Mouse (Mus musculus): Measurements from ENCODE around the gene Psma3.

The Psma3 gene

GRCm38 (mm10) chr12:70974441-70975266 lies at the start of gene Psma3:
TSS of gene Psma3 (plus strand) at chr12:70974621.
- DNase-seq (ENCODE audit: low read depth): peak; percentile 83

GRCm38 (mm10) chr12:70929781-70930180 lies 44.6 kb upstream of the Psma3 start:
- DNase-seq (ENCODE audit: low read depth): no peak

- DNase-seq (ENCODE audit: low read depth): no peak
Measured at GRCm38 (mm10) chr12:70937150-70937549, 37.3 kb upstream of the Psma3 start.

DNA sequence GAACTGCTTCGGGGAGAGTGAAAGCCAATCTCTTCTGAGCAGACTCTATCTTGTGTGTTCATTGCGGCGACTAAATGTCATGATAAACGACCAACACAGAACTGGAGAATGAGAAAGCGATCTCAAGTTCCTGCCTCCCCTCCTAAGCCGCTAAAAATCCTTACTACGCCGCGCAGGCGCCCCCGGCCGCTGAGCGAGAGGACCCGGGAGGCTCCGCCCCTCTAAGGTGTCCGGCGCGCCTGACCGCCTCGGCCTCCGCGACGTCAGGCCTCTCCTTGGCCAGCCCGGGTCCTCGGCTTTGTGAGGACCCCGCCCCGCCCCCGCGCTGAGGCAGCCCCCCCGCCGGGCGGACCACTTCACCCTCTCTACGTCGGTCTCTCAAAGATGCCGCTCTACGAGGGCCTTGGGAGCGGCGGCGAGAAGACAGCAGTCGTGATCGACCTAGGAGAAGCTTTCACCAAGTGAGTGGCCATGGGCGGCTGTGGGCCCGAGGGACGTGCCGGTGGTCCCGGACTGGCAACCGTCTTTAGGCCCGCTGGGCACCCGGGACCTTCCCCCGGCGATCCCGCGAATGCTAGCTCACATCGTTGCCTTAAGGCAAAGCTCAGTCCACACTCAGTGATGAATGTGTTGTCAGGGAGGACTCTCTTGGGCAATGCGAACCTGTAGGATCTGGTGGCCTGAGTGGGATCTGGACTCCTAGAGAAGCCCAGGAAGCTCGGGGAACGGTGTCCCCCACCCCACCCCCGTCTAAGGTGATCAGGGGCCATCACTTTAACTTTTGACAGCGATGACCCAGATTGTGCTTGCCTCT lies 36.6 kb upstream of the Psma3 start, which contains the start of gene Actr10:
TSS of gene Actr10 (plus strand) at position 287 of the 814 bp plus-strand sequence.
- DNase-seq (ENCODE audit: low read depth): peak; percentile 76

DNA sequence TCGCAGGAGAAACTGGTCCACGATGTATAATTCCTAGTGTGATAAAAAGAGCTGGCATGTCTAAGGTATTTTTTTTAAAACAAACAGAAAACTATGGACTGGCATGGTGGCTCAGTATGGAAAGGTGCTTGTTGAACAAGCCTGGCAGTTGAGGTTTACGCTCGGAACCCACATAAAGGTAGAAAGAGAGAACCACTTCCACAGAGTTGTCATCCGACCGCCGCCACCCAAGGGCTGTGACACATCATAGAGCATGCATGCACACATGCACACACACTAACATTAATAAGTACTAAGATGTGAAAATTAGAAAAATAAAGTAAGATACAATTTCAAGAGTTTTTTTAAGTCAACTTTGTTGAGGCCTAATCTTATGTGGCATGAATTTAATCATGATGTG lies 33.6 kb upstream of the Psma3 start:
- DNase-seq (ENCODE audit: low read depth): no peak

DNA sequence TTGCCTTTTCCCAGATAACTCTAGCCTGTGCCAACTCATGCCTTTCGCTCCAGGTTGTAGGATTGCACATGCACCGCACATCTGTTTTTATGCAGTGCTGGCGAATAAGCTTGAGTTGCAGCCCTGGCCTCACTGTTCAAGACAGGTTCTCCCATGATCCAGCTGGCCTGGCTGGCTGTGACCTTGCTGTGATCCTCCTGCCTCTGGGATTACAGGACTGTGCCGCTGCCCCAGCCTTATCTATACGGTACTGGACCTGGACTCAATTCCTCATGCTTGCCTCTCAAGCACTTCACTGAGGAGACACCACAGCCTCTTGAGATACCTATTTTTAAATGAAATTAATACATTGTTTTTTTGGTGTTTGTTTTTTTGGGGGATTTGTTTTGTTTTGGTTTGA lies 30.2 kb upstream of the Psma3 start:
- DNase-seq (ENCODE audit: low read depth): no peak

GRCm38 (mm10) chr12:70946585-70947256 lies 27.7 kb upstream of the Psma3 start:
- no peak for DNase-seq (ENCODE audit: low read depth)

DNA sequence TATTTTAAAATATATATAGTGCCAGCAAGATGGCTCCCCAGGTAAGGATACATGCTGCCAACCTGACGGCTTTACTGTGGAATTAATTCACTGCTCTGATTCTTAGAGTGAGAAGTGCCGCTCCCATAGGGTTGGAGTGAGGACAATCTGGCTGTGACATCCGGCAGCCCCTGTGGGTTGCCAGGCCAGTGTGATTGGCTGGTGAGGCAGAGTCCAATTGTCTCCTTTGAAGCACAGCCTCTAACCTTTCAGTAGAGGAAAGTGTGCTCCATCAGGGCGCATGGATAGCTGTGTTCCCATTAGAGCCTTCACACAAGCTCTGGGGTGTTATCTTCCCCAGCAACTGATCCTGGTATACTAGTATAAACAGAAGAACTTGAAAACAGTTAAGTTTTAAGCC lies 15.8 kb upstream of the Psma3 start:
- no peak for DNase-seq (ENCODE audit: low read depth)

- no peak for DNase-seq (ENCODE audit: low read depth)
Measured at GRCm38 (mm10) chr12:70967581-70967980, 6.8 kb upstream of the Psma3 start.

GRCm38 (mm10) chr12:70968141-70968790 lies 6.2 kb upstream of the Psma3 start:
- DNase-seq (ENCODE audit: low read depth): peak; percentile 79

DNA sequence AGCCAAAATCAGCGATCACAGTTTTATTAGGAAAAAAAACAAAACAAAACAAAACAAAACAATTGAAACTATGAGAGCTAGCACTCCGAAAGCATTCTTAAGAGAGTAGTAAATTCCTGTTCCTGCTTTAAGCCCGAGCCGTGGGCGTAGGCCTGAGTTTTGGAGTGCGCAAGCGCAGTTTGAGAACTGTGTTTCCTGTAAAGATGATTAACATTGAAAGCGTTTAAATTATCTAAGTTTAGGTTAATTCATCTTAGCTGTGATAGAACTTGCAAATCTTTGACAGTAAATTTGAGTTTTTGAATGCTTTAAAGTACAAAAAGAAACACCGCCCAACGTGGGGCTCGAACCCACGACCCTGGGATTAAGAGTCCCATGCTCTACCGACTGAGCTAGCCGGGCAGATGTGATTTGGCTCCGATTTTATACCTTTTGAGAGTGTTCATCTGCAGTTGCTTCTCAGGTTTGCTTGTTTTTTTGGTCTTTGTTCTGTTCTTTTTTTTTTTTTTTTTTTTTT lies 5.6 kb upstream of the Psma3 start:
- peak; percentile 87 for DNase-seq (ENCODE audit: low read depth)

DNA sequence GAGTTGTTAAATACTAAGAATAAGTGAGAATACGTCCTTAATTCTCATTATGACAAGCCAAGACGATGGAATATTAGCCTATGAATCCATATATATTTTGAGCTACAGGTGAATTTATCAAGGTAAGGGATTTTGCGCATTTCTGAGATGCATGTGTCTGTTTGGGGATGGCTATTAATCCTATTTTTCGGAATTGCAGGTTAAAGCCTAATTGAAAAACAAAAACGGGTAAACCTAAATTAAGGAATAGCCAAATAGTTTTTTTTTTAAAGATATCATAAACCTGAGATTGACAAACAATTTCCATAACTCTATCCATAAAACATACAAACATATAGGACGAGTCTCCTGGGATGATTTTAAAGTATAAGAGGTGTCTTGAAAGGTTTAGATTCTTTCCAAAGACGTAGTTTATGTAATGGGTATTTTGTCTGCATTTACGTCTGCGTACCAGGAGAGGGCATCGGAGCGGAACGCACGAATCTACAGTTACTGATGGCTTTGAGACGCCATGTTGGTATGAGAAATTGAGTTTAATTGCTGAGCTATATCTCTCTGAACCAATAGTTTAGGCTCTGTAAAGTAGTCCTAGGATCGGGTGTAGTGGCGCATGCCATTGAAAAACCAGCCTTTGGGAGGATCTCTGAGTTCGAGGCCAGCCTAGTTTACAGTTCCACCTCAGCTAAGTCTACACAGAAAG lies 4.8 kb upstream of the Psma3 start:
- DNase-seq (ENCODE audit: low read depth): peak; percentile 69

DNA sequence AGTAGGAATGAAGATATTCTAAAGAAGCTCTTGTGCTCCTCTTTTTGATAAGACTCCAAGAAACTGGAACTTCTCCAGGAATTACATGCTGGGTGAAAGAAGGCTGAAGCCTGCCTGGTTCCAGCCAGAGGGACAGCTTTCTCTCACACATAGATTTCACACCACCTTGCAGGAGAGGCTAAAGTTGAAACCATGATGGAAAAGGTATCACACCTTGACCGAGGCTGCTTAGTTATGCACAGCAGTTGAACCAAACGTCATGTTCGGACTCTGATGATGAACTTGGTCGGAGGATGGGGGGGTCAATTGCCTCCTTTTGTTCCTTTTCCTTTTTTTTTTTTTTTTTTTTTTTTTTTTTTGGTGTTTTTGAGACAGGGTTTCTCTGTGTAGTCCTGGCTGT lies 590 bp upstream of the Psma3 start:
- DNase-seq (ENCODE audit: low read depth): no peak

DNA sequence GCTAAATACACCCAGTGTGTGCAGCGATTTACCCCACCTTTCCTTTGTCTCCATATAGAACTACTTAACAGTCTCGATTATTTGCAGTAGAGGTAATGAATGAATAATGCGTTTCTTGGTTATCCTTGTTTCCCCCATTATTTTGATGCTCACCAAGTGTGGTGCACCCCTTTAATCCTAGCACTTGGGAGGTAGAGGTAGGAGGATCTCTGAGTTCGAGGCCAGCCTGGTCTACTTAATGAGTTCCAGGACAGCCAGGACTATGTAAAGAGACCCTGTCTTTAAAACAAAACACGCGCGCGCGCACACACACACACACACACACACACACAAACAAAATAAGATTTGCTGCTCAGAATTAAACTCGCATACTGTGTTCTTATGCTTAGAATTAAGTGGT lies 985 bp downstream of the Psma3 start:
- DNase-seq (ENCODE audit: low read depth): no peak

- no peak for DNase-seq (ENCODE audit: low read depth)
Measured at GRCm38 (mm10) chr12:70975891-70976290, 1.5 kb downstream of the Psma3 start.

DNA sequence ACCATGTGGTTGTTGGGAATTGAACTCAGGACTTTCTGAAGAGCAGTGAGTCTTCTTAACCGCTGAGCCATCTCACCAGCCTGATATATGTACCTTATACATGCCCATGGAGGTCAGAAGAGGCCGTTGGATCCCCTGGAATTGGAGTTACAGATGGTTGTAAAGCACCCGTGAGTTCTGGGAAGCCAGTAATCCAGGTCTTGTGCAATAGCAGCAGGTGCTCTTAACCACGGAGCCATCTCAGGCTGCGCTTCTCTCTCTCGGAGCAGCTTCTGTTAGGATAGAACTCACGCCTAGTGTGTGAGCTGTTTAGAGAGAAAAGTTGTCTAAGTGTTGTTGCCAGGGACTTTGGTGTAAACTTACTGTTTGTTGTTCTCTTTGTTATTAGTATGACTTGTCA lies 3.9 kb downstream of the Psma3 start:
- no peak for DNase-seq (ENCODE audit: low read depth)

DNA sequence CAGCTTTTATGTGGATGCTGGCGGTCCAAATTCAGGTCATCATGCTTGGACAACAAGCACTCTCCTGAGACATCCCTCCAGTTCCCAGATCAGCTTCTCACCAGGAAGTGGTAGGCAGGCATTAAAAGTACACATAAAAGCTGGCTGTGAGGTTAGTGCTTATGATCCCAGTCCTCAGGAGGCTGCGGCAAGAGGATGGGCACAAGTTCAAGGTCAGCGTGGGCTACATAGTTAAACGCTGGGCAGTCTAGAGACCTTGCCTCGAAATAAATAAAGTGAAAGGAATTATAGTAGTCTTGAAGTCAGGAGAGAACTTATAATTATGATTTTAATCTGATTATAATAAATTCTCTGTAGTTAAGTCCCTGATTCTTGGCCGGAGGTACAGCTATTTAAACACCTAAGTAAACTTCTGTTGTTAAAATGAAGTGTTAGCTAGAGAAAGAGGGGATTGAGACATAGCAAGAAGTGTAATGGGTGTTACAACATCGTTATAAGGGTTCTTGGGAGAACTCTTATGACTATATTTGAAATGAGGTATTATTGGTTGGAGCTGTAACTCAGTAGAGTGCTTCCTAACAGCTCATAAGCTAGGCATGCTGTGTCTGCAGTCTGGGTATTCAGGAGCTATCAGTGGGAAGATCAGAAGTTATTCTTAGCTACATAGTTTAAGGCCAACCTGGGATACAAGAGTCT lies 10.6 kb downstream of the Psma3 start:
- no peak for DNase-seq (ENCODE audit: low read depth)

GRCm38 (mm10) chr12:70997225-70997624 lies 22.8 kb downstream of the Psma3 start:
- no peak for DNase-seq (ENCODE audit: low read depth)

DNA sequence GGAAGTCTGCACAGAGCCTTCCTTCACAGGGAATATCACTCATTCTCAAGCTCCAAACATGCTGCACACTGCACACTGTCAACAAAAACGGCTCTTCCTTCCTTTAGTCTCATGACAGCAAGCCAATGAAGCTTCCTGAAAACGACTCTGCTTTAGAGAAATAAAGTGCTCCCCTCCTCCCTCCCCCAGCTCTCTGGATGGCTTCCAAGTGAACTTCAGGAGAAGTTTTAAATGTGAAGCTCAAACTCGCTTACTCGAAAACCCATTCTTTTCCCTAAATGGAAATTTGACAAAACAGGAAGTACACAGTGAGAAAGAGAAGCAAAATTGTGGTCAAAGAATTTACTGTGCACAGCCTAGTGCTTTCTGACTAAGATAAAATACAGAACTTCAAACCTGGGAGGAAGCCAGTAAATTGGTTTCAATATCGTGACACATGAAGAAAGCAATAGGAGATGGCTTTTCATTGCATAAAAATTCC lies 25.0 kb downstream of the Psma3 start:
- DNase-seq (ENCODE audit: low read depth): no peak

- no peak for DNase-seq (ENCODE audit: low read depth)
Measured at GRCm38 (mm10) chr12:71000344-71000743, 25.9 kb downstream of the Psma3 start.
